Mouse (Mus musculus): ENCODE measurements around the gene Epb41.

DNA sequence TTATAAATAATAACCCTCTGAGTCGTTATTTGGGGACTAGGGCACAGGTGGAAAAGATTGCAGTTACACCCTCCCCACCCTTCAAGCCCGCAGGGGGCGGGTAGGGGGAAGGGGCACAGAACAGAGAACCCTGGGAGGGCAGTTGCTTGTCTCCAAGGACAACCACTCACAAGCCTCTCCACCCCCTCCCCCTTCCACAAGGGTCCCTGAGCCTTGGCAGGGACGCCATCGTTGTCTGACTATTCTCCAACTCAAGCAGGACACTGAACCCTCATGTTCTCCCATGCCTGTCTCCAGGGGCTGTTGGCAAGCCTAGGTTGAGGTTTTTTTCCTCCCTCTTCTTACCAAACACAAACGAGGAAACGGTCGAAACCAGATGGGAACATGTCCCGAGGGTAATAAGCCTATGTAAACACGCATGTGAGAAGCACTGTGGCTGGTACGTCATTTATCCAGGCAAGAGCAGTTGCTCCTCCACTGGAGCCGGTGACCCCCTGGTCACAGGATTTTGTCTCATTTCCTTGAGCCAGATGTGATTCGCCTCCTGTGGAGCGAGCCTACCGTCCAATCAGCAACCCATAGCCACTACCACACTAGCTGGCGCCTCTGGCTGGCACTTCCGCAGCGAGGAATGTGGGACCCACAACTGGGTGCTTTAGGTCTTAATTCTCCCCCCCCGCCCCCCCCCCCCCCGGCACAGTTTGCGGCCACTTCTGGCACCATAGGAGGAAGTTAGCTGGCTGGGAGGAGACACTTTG lies 164.7 kb downstream of the Epb41 start:
- TF ChIP-seq CTCF (IDR thresholded peaks at IDR 0.05), result no peak
- no peak for TF ChIP-seq EP300 (IDR thresholded peaks at IDR 0.05; ENCODE audit: insufficient read depth, low read depth, low read length)

Measured in heart, adult 2 months (tissue).